Comparison of ENCODE assay signal across 8 mouse cellular contexts in the genomic region with DNA sequence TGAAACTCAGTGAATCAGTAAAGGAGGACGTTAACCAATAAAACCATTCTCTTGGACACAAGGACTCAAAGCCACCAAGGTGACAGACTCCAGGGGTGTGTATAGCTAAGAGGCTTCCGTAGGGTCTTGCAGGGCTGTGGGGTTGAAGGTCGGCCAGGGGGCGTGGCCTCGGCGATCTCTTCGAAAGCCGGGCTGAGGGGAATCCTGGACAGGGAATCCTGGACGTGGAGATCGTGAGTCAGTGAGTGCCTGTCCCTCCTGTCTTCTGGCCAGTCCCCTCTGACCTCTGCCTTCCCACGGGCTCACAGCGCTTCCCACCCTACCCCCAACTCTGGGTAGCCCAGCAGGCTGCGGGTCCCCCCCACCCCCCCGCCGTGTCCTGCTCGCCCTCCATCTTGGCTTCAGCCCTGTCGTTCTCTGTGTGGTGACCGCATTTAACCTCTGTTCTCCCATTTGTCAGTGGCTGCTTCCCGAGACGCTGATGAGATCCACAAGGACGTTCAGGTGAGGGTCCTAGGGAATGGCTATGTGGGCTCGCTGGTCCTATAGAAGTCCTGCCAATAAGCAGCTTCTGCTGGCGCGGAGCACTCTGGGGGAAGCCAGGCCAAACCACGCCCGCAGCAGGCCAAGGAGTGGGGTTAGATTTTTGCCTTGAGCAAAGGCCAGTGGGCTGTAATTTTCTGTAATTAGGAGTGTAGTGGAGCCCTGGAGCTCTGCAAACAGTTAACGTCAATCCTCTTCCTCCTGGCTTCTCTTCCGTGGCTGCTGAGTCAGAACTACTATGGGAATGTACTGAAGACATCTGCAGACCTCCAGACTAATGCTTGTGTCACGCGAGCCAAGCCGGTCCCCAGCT. TPM values are rescaled to one million over a fixed set of nuclear protein-coding genes. Genes with fewer than 3 reads are reported as not detected.
DNase-seq lines count a peak whose midpoint lies in the region; ATAC-seq lines count a peak whose summit lies in the region.

A gene (plus strand): TSS at position 163 of the 856 bp plus-strand sequence.

- H3K9me3 ChIP-seq in hindbrain, embryonic 14.5 days (ENCODE audit: control insufficient read depth, low read length) = no peaks in the 10 kb centered on the region

- peak; percentile 43 for ATAC-seq in hindbrain, embryonic 14.5 days (ENCODE audit: low FRiP score)

- H3K4me1 ChIP-seq in hindbrain, embryonic 14.5 days (replicated peaks; ENCODE audit: control insufficient read depth, insufficient read depth, low read length) = peaks cover 12% of the 10 kb centered on the region

- H3K9ac ChIP-seq in hindbrain, embryonic 14.5 days = peak within 1 kb of the TSS; percentile 68

- H3K36me3 ChIP-seq in hindbrain, embryonic 14.5 days (replicated peaks; ENCODE audit: control insufficient read depth, insufficient read depth) = peaks cover 3% of the 10 kb centered on the region; the same call in 1 of the 2 replicates

- H3K4me2 ChIP-seq in hindbrain, embryonic 14.5 days (replicated peaks) = peak within 1 kb of the TSS; percentile 69

- no peaks in the 10 kb centered on the region for H3K27me3 ChIP-seq in hindbrain, embryonic 14.5 days (ENCODE audit: control insufficient read depth, insufficient read depth, low read length)

- H3K4me3 ChIP-seq in hindbrain, embryonic 14.5 days (replicated peaks; ENCODE audit: low read length) = peak within 1 kb of the TSS; percentile 41

- H3K27ac ChIP-seq in hindbrain, embryonic 14.5 days = 0 out of 2 replicates have a peak within 1 kb of the TSS, but pooled peaks have one; percentile 38

- WGBS in hindbrain, embryonic 14.5 days = 18% methylated on average over 31 of the region's 31 CpGs

- DNase-seq in T-cell, adult 2 months (ENCODE audit: low spot score) = peak; percentile 52
- peak; percentile 80 for DNase-seq in cerebellum, adult 9-11 months
- peak; percentile 75 for DNase-seq in gastrocnemius, adult 18-20 months (ENCODE audit: low spot score)
- peak; percentile 26 for DNase-seq in hindbrain, embryonic 14.5 days (ENCODE audit: low spot score)
- DNase-seq in layer of hippocampus, postnatal 36 days = peak; percentile 24 to 33
- peak; percentile 86 for DNase-seq in lung, postnatal 36 days
- DNase-seq in retina, adult 2 months (ENCODE audit: low read depth, low spot score) = peak; percentile 48
- DNase-seq in urinary bladder, postnatal 36 days (ENCODE audit: low spot score in 2 of 2) = peak; percentile 66 to 76

RNA-seq across cellular contexts. Expression of the gene that starts here (rescaled TPM):
- 10 to 100 TPM; 89.3 to 93.6 TPM for total RNA-seq in gastrocnemius, adult 18-20 months (2021)
- polyA plus RNA-seq in hindbrain, embryonic 14.5 days (2014; fragmentation: Nextera tagmentation; extraction: Ambion mirVana) = 38.6 and 40.1 TPM in 2 replicates
- total RNA-seq in layer of hippocampus, postnatal 36 days (2021) = 10 to 100 TPM; 21.3 to 22.4 TPM

Comparison
In these comparisons a context has a peak if more than half of its experiments do, and no peak if none do; other contexts are left out.
1. Peak in every context shown above with its lines: DNase-seq, ATAC-seq, H3K4me3 ChIP-seq and H3K27ac ChIP-seq.
2. DNase-seq: peak in every context shown above with its lines; median percentile 86 in lung, postnatal 36 days; 80 in cerebellum, adult 9-11 months; 75 in gastrocnemius, adult 18-20 months; 71 in urinary bladder, postnatal 36 days; 52 in T-cell, adult 2 months; 48 in retina, adult 2 months; 28 in layer of hippocampus, postnatal 36 days; 26 in hindbrain, embryonic 14.5 days.